Mouse (Mus musculus): ENCODE measurements around the gene Morn1. TPM values are rescaled to one million over a fixed set of nuclear protein-coding genes. Genes with fewer than 3 reads are reported as not detected.
"Not testable (repeated sequence)": the region's sequence is repeated elsewhere in the genome, so short reads cannot be mapped to it uniquely, and the experiment has no call there.

Gene Morn1
- polyA plus RNA-seq, 1 experiment from 2014 or later: 5.1 TPM

GRCm38 (mm10) chr4:155065970-155066833 lies 20.2 kb upstream of the Morn1 start:
- Histone ChIP-seq H3K4me2 (peak overlapping the region; percentile 74), H3K36me3 (peaks cover 30% of the 10 kb centered on the region), H3K9me3 (replicated peaks) (no peaks in the 10 kb centered on the region), H3K9ac (peak overlapping the region; percentile 39), H3K27ac (peak overlapping the region; percentile 80), H3K4me3 (replicated peaks) (peak overlapping the region; percentile 68), H3K27me3 (no peaks in the 10 kb centered on the region), H3K4me1 (peaks cover 45% of the 10 kb centered on the region)
- 4% methylated on average over 15 of the region's 15 CpGs for WGBS
- peak; percentile 54 for ATAC-seq (replicated peaks; ENCODE audit: low FRiP score)

- Histone ChIP-seq H3K27ac (peak within 1 kb of the TSS; percentile 80), H3K9ac (peak within 1 kb of the TSS; percentile 80), H3K4me3 (replicated peaks) (peak within 1 kb of the TSS; percentile 68), H3K9me3 (replicated peaks) (no peaks in the 10 kb centered on the region), H3K27me3 (no peaks in the 10 kb centered on the region), H3K4me2 (peak within 1 kb of the TSS; percentile 74), H3K36me3 (peaks cover 38% of the 10 kb centered on the region), H3K4me1 (peaks cover 38% of the 10 kb centered on the region)
- peak; percentile 90 for ATAC-seq (replicated peaks; ENCODE audit: low FRiP score)
- WGBS: under 1% methylated on average over 48 of the region's 48 CpGs
These were observed 19.4 kb upstream of the Morn1 start, which contains the start of gene Pex10 for GRCm38 (mm10) chr4:155066834-155067522. Gene Pex10, plus strand, starts transcription at chr4:155067016.

DNA sequence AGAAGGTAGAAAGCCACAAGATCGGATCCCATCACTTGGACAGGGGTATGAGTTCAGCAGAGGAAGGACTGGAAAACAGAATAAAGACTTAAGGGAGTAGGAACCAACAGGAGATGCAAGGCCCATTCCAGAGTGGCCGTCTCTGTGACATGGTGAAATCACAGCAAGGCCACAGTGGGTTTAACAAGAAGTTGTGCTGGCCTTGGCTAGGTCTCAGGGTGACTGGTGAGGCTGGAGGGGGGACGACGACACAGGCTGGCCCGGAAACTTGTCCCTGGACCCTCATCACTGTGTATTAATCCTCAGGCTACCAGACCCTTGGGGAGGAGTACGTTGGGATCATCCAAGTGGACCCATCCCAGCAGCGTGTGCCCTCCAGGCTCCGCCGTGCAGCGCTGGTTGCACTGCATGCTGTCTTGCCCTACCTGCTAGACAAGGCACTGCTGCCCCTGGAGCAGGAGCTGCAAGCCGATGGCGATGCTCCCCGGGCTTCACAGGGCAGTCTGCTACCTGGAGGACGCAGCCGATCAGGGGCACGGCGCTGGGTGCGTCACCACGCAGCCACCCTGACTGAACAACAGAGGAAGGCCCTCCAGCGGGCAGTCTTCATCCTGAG lies 17.9 kb upstream of the Morn1 start:
- Histone ChIP-seq H3K4me3 (replicated peaks) (peak overlapping the region; percentile 68; the same call in 1 of the 2 replicates), H3K27me3 (no peaks in the 10 kb centered on the region), H3K9ac (peak overlapping the region; percentile 80; the same call in 1 of the 2 replicates), H3K27ac (peak overlapping the region; percentile 75; the same call in 1 of the 2 replicates), H3K4me1 (peaks cover 33% of the 10 kb centered on the region), H3K4me2 (peak overlapping the region; percentile 74), H3K9me3 (replicated peaks) (no peaks in the 10 kb centered on the region), H3K36me3 (peaks cover 53% of the 10 kb centered on the region)
- ATAC-seq (replicated peaks; ENCODE audit: low FRiP score): no peak
- 93% methylated on average over 20 of the region's 20 CpGs for WGBS

DNA sequence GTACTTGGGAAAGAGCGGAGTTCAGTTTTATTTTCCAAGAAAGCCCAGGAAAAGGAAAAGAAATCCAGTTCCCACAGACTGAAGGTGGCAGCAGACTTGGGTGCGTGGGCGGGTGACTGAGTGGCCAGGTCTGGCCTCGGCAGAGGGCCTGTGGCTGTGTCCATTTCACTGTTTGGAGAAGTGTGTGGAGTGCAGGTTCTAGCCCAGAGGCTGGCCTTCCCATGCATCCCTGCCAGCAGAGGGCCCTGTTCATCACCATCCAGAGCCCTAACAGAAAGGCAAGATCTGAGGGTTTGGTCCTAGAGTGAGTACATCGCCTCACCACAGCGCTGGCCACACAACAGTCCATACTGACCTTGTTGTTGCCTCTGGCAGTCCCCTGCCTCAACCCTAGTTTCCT lies 17.2 kb upstream of the Morn1 start:
- no peak overlapping the region for H3K4me3 ChIP-seq (replicated peaks)
- H3K36me3 ChIP-seq: peaks cover 60% of the 10 kb centered on the region
- no peak for ATAC-seq (replicated peaks; ENCODE audit: low FRiP score)
- H3K9ac ChIP-seq: no peak overlapping the region
- H3K27me3 ChIP-seq: no peaks in the 10 kb centered on the region
- H3K4me2 ChIP-seq: no peak overlapping the region
- 82% methylated on average over 6 of the region's 6 CpGs for WGBS
- H3K9me3 ChIP-seq (replicated peaks): no peaks in the 10 kb centered on the region
- H3K27ac ChIP-seq: no peak overlapping the region
- peaks cover 33% of the 10 kb centered on the region for H3K4me1 ChIP-seq

DNA sequence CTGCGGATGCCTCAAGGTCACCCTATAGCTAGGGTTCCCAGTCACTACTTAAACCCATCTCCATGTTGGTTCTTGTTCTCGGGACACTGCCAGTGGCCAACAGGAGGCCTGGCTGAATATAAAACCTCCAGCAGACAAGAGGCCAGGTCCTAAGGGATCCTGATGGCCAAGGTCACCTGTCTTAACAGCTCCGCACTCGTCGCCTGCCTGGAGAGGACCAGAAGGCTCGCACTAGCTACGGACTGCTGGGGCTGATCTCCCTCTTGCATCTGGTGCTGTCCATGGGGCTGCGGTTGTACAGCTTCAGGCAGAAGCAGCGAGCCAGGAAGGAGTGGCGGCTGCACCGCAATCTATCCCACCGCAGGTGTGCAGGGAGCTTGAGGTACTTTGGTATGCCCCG lies 16.2 kb upstream of the Morn1 start:
- Histone ChIP-seq H3K27ac (no peak overlapping the region), H3K27me3 (no peaks in the 10 kb centered on the region), H3K9me3 (replicated peaks) (no peaks in the 10 kb centered on the region), H3K4me1 (peaks cover 33% of the 10 kb centered on the region), H3K9ac (no peak overlapping the region), H3K4me3 (replicated peaks) (no peak overlapping the region), H3K4me2 (no peak overlapping the region), H3K36me3 (peaks cover 70% of the 10 kb centered on the region)
- 90% methylated on average over 13 of the region's 13 CpGs for WGBS
- no peak for ATAC-seq (replicated peaks; ENCODE audit: low FRiP score)

- H3K4me3 ChIP-seq (replicated peaks): no peak overlapping the region
- peaks cover 30% of the 10 kb centered on the region for H3K4me1 ChIP-seq
- no peak overlapping the region for H3K9ac ChIP-seq
- WGBS: 89% methylated on average over 5 of the region's 5 CpGs
- H3K27me3 ChIP-seq: no peaks in the 10 kb centered on the region
- H3K27ac ChIP-seq: no peak overlapping the region
- ATAC-seq (replicated peaks; ENCODE audit: low FRiP score): no peak
- H3K36me3 ChIP-seq: peaks cover 77% of the 10 kb centered on the region
- no peak overlapping the region for H3K4me2 ChIP-seq
- no peaks in the 10 kb centered on the region for H3K9me3 ChIP-seq (replicated peaks)
These were observed 15.5 kb upstream of the Morn1 start for GRCm38 (mm10) chr4:155070921-155071320.

- no peak for ATAC-seq (replicated peaks; ENCODE audit: low FRiP score)
- Histone ChIP-seq H3K27ac (no peak overlapping the region), H3K4me3 (replicated peaks) (no peak overlapping the region), H3K9ac (no peak overlapping the region), H3K36me3 (peaks cover 98% of the 10 kb centered on the region), H3K27me3 (no peaks in the 10 kb centered on the region), H3K4me1 (0 out of 2 replicates have a peak, but pooled peaks cover 3% of the 10 kb centered on the region), H3K4me2 (no peak overlapping the region), H3K9me3 (replicated peaks) (no peaks in the 10 kb centered on the region)
- WGBS: 71% methylated on average over 9 of the region's 9 CpGs
These were observed 12.0 kb upstream of the Morn1 start for GRCm38 (mm10) chr4:155074418-155074817.

- Histone ChIP-seq H3K27ac (no peak overlapping the region), H3K9ac (no peak overlapping the region), H3K4me2 (no peak overlapping the region), H3K27me3 (no peaks in the 10 kb centered on the region), H3K4me3 (replicated peaks) (no peak overlapping the region), H3K36me3 (peaks cover 98% of the 10 kb centered on the region), H3K4me1 (peaks cover under 1% of the 10 kb centered on the region; the same call in 1 of the 2 replicates), H3K9me3 (replicated peaks) (no peaks in the 10 kb centered on the region)
- 91% methylated on average over 9 of the region's 9 CpGs for WGBS
- ATAC-seq (replicated peaks; ENCODE audit: low FRiP score): no peak
These were observed 11.2 kb upstream of the Morn1 start for GRCm38 (mm10) chr4:155075137-155075536.

DNA sequence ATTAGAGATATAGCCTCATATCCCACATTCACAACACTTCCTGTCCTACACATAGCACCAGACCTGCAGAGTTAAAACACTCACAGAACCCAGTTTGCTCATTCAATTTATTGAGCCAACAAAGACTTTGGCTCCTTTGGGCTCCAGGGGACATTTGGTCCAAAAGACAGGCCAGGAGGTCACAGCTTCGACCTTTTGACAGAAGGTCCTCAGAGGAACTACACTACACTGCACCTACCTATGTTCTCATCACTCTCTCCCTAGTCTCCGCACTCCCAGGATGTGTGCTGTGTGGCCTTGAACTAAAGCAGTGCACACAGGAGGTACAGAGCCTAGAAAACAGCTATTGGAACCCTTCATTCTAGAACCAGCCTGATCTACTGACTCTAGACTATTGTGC lies 10.6 kb upstream of the Morn1 start:
- Histone ChIP-seq H3K4me2 (no peak overlapping the region), H3K4me3 (replicated peaks) (no peak overlapping the region), H3K9ac (no peak overlapping the region), H3K27me3 (no peaks in the 10 kb centered on the region), H3K9me3 (replicated peaks) (no peaks in the 10 kb centered on the region), H3K27ac (no peak overlapping the region), H3K36me3 (peaks cover 98% of the 10 kb centered on the region), H3K4me1 (peaks cover 4% of the 10 kb centered on the region; the same call in 1 of the 2 replicates)
- ATAC-seq (replicated peaks; ENCODE audit: low FRiP score): no peak
- 89% methylated on average over 2 of the region's 2 CpGs for WGBS

- ATAC-seq (replicated peaks; ENCODE audit: low FRiP score): no peak
- no peak overlapping the region for H3K4me2 ChIP-seq
- no peak overlapping the region for H3K4me3 ChIP-seq (replicated peaks)
- no peak overlapping the region for H3K9ac ChIP-seq
- H3K27me3 ChIP-seq: no peaks in the 10 kb centered on the region
- H3K36me3 ChIP-seq: peaks cover 96% of the 10 kb centered on the region
- H3K27ac ChIP-seq: no peak overlapping the region
- H3K4me1 ChIP-seq: peaks cover 4% of the 10 kb centered on the region; the same call in 1 of the 2 replicates
- H3K9me3 ChIP-seq (replicated peaks): no peaks in the 10 kb centered on the region
- 70% methylated on average over 9 of the region's 9 CpGs for WGBS
These were observed 9.7 kb upstream of the Morn1 start for GRCm38 (mm10) chr4:155076677-155077076.

- H3K9me3 ChIP-seq (replicated peaks); H3K4me2 ChIP-seq; H3K27me3 ChIP-seq; H3K27ac ChIP-seq; ATAC-seq (replicated peaks; ENCODE audit: low FRiP score); H3K9ac ChIP-seq; H3K4me3 ChIP-seq (replicated peaks): not testable (repeated sequence)
- WGBS: 88% methylated on average over 10 of the region's 10 CpGs
- peaks cover 15% of the 10 kb centered on the region for H3K4me1 ChIP-seq
- peaks cover 93% of the 10 kb centered on the region for H3K36me3 ChIP-seq
These were observed 7.6 kb upstream of the Morn1 start for GRCm38 (mm10) chr4:155078808-155079207.

- Histone ChIP-seq H3K36me3 (peaks cover 85% of the 10 kb centered on the region), H3K4me1 (peaks cover 23% of the 10 kb centered on the region), H3K9ac (no peak overlapping the region), H3K4me3 (replicated peaks) (no peak overlapping the region), H3K27me3 (no peaks in the 10 kb centered on the region), H3K27ac (peak overlapping the region; percentile 48; the same call in 1 of the 2 replicates), H3K9me3 (replicated peaks) (no peaks in the 10 kb centered on the region), H3K4me2 (no peak overlapping the region)
- no peak for ATAC-seq (replicated peaks; ENCODE audit: low FRiP score)
- WGBS: 85% methylated on average over 6 of the region's 6 CpGs
These were observed 6.7 kb upstream of the Morn1 start for GRCm38 (mm10) chr4:155079666-155080065.

Measured in kidney, embryonic 15.5 days (tissue).